Mouse (Mus musculus): Measurements from ENCODE around the gene Tmem132c.

DNA sequence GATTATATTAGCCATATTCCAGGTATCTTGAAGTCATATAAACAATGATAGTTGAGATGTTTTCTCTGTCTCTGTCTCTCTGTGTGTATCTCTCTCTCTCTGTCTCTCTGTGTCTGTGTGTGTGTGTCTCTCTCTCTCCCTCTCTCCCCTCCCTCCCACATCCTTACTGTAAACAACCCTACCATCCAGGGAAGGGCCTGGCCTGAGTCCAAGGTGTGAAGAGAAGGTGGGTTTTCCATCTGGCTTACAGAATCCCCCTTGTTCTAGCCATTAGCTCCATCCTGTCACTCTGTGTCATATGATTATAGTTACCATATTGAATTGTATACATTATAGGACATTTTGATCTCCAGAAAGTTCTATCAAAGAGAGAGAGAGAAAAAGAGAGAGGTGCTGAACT lies 182.3 kb downstream of the Tmem132c start:
- TF ChIP-seq CTCF (IDR thresholded peaks at IDR 0.05; ENCODE audit: control insufficient read depth, insufficient read depth, insufficient replicate concordance, low read depth, low read length), result no peak
- no peak for TF ChIP-seq POLR2A (IDR thresholded peaks at IDR 0.05; ENCODE audit: control insufficient read depth, low read depth, low read length)

Measured in testis, adult 2 months (tissue).